Mouse (Mus musculus) left cerebral cortex, adult 8-10 months (tissue): Measurements from ENCODE around the gene Map1lc3a. TPM values are rescaled to one million over a fixed set of nuclear protein-coding genes. Genes with fewer than 3 reads are reported as not detected.

Experiments used
- DNase-seq, 2 experiments: peaks; one replicate each; pipeline ENCODE4 v3.0.0; 2022; ENCODE audit warnings: low spot score in 2 of 2
- total RNA-seq, 4 experiments: library from RNA; stranded (reverse); gene quantifications; 2 replicates each; pipeline ENCODE4 v1.2.4; 2022

Gene Map1lc3a
- total RNA-seq, 4 experiments from 2014 or later, result 303 to 332 (median 311) TPM

DNA sequence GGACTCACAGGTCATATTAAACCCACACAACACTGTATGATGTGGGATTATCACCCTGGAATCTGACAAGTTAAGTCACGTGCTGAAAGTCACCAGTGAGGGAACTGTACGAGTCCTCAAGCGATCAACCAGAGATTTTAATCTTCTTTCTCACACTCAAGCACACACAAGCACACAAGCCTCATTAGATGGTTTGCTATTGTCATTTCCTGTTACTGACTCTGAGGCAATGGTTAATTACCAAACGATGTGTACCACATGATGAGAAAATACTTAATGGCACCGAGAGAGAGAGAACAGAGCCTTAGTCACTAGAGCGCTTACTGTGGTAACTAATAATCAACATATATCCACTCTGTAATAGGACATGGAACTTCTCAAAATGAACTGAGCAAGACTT is 9.6 kb downstream of the Map1lc3a start:
- no peak for DNase-seq

DNA sequence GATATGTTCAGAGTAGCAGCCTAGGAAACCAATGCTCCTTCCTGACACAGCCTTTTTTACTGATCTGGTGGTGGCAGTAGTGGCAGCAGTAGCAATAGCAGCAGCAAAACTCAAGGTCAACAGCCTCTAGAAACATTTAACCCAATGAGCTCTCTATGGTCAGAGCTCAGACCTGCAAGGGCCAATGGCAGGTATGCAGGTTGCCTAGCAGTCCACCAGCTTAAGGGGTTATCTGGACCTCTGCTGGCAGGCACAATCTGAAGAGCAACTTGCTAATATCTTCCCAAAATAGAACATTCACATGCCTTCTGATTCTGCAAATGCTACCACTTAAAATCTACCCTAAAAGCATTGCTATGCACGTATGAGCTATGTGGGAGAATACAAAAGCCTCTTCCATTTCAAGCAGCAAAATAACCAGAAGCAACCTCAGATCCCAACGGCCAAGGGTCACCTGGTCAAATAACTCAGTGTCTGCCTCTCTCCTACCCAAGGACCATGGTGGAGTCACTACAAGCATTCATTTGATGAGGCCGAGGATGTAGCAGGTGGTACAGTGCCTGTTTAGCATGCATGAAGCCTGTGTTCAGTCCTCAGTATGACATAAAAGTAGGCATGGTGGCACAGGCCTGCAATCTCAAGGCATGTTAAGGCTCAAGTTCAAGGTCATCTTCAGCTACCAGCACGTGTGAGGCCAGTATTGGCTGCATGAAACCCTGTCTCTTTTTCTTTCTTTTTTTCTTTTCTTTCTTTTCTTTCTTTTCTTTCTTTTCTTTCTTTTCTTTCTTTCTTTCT is 11.6 kb downstream of the Map1lc3a start:
- DNase-seq, result no peak

DNA sequence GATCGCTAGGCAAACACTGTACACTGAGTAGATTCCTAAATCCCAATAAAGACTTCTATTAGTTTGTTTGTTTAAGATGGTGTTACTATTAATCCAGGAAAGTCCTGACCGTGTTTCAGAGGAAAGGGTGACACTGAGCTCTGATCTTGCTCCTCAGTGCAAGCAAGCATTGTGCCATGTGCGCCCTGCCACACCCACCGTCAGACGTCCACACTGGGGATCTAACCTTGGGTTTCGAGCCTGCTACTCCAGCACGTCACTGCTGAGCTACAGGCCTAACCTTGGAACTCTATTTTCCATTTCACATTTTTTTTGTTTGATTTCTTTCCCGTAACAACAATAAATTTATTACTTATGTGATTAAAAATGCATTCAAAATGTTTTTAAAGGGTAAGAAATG is 14.0 kb downstream of the Map1lc3a start:
- no peak for DNase-seq

DNA sequence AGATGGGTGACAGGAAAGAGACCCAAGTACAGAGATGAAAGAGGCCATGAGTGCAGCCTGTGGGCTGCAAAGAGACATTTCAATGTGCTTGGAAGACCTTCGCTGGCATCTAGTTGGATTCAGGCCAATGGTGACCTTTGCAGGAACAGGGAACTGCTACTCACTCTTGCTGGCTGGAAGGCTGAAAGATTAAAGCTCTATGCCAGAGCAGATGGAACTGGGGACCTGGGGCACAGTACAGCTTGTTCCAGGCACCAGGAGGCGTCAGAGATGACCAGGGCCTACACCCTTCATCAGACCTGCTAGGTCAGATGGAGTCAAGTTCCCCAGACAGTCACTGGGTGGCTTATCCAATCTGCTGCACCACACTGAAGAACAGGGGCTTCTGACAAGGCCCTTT is 17.3 kb downstream of the Map1lc3a start:
- no peak for DNase-seq

DNA sequence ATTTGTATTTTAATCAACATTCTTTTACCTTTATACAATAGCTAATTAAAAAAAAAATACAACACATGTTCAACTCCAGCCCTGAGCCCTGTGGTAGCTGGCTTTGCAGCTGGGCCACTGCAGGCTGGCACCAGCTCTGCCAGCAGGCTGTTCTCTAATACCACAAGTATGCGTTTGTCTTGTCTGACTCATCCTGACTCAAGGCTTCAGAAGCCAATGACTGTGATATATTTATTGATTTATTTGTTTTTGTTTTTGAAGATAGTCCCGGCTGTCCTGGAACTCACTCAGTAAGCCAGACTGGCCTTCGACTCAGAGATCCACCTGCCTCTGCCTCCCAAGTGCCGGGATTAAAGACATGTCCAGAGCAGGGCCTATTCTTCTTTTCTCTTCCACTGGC is 17.8 kb downstream of the Map1lc3a start:
- DNase-seq, result no peak

DNA sequence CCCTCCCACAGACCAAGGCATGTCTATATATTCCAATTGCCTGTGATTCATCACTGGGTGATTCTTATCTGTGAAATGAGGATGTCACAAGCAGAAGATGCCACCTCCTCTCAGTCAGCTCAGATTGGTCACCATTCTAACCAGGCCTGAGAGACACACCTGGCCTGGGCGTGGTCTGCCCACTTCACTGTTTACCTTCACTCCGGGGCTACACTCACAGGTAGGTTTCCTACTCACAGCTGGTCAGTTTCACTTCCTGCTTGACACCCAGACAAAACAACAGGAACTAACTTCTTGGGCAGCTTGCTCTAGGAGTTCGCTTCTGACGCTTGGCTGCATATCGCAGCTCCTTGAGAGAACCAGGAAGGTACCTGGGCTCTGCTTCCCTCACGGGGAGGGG is 19.4 kb downstream of the Map1lc3a start:
- no peak for DNase-seq

DNA sequence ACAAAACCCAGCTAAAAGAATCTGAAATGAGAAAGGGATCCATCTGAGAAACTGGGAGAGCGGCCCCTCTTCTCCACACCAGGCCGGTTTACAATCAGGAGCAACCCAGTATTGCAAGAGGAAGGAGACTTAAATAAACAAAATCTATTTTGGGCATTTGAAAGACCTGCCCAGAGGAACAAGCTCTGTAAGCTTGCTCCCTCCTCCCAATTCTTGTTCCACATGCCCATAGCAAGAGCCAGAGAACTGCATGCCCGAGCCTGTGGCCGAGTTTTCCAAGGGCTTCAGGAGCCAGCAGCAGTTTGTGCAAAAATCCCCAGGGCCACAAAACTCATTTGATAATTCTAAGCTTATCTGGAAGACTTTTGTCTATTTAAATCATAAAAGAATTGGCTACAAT is 23.5 kb downstream of the Map1lc3a start:
- no peak for DNase-seq

DNA sequence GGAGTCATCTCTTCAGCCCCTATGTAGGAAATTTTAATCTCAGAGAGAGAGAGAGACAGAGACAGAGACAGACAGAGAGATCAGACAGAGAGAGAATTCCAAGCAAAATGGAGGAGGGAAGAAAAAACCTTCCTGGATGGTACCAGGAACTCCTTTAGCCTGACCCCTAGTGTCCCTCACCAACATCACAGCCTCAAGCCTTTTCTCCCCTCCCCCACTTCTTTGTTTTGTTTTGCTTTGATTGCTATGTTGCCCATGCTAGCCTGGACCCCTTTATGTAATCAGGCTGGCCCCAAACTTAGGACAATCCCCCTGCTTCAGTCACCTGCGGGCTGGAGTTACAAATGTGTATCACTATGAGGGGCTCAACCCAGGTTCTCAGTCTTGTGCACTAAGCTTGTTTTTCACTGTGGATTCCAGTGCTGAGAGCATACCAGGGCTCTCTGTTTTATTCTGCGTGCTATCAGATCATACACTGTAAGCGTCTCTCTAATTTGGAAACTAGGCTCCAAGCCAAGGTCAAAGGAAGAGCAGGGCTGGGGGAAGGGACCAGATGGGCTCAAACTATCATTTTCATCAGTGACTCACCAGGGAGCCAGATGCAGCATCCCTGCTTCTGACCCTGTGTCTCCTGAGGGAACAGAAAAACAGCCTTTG is 33.0 kb downstream of the Map1lc3a start:
- DNase-seq, result no peak

DNA sequence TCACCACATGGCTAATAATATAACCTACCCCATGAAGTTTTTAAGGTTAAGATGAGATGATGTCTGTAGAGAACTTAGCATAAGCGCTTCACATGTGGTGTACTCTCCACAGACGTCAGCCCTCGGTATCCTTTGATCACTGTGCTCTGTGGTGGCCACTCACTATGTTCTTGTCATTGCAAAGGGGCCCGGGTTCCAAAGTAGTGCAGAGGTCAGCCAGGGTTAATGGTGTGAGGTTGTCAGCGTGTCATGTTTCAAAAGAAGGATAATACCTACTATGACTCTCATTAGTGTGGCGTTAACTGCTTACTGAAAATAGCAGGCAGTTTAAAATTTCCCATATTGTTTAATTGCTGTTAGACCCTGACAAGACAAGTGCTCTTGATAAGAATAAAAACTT is 37.6 kb downstream of the Map1lc3a start:
- DNase-seq, result no peak

DNA sequence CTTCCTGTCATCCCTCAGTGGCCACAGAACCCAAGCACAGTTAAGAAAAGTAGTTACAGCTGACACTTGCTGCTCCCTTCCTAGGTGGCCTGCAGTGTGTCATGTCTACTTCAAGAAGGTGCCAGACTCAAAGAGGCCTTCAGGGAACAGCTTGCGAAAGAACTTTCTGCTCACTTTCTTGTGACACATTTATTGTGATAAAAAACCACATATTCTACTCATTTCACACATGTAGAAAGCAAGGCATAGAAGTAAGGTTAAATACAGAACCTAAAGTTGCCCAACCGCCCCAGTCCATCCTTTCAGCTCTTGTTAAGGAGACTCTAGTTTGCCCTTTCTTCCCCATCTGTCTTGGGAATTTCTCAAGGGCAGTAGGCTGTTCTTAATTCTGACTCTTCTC is 42.5 kb downstream of the Map1lc3a start:
- DNase-seq, result no peak

DNA sequence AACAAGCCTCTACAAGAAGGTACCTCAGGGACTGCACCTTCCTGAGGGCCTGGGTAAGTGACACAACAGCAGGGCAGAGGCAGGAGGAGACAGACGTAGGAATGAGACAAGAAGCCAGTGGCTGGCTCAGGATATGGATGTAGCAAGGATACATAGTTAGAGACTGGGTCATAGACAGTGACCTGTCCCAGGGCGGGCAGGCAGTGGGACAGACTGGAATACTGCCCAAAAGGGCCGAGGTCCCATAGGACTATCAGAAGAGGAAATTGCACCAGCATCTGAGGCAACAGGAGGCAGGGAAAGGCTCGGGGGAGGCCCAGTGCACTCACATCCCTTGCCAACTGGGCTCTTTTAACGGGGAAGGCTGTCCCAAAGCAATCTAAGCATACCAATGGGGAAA is 44.5 kb downstream of the Map1lc3a start:
- DNase-seq, result no peak

DNA sequence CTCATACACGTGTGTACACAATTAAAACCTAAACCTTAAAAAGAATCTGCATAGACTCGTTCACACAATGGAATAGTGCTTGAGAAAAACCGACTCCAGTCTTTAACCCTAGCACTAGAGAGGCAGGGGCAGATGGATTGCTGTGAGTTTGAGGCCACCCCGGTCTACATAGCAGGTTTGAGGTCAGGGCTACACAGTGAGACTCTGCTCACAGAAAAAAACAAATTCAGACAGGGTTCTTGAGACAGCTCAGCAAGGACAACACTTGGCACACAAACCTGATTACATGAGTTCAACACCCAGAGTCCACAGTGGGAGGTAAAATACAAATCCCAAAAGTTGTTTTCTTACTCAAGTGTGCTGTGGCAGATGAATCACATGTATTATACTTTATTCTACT is 49.9 kb downstream of the Map1lc3a start:
- no peak for DNase-seq

Other genes with a start within 250 kb of the Map1lc3a start
- 10 to 100 TPM; 14.9 to 16.2 (median 15.5) TPM for gene Ahcy, start 201.8 kb upstream of the Map1lc3a start, total RNA-seq
- gene Itch, start 142.8 kb upstream of the Map1lc3a start, total RNA-seq, result 10 to 100 TPM; 49.5 to 57.9 (median 51.9) TPM
- gene Dynlrb1, start 39.8 kb upstream of the Map1lc3a start, total RNA-seq, result 100 to 1,000 TPM; 217 to 305 (median 251) TPM
- gene Pigu, start 81.1 kb downstream of the Map1lc3a start, total RNA-seq, result 10 to 100 TPM; 27.4 to 30.1 (median 28.9) TPM
- 100 to 1,000 TPM; 118 to 124 (median 121) TPM for gene Trp53inp2, start 104.8 kb downstream of the Map1lc3a start, total RNA-seq
- 10 to 100 TPM; 55.5 to 61.2 (median 57.9) TPM for gene Ncoa6, start 197.6 kb downstream of the Map1lc3a start, total RNA-seq
- gene Acss2, start 241.7 kb downstream of the Map1lc3a start, total RNA-seq, result 10 to 100 TPM; 53.0 to 64.3 (median 55.1) TPM
- gene Ggt7, start 241.9 kb downstream of the Map1lc3a start, total RNA-seq, result 100 to 1,000 TPM; 104 to 117 (median 113) TPM